Mouse (Mus musculus): Measurements from ENCODE around the gene Hoxc13. TPM values are rescaled to one million over a fixed set of nuclear protein-coding genes. Genes with fewer than 3 reads are reported as not detected.

The Hoxc13 gene
- polyA plus RNA-seq, 1 experiment: not detected

DNA sequence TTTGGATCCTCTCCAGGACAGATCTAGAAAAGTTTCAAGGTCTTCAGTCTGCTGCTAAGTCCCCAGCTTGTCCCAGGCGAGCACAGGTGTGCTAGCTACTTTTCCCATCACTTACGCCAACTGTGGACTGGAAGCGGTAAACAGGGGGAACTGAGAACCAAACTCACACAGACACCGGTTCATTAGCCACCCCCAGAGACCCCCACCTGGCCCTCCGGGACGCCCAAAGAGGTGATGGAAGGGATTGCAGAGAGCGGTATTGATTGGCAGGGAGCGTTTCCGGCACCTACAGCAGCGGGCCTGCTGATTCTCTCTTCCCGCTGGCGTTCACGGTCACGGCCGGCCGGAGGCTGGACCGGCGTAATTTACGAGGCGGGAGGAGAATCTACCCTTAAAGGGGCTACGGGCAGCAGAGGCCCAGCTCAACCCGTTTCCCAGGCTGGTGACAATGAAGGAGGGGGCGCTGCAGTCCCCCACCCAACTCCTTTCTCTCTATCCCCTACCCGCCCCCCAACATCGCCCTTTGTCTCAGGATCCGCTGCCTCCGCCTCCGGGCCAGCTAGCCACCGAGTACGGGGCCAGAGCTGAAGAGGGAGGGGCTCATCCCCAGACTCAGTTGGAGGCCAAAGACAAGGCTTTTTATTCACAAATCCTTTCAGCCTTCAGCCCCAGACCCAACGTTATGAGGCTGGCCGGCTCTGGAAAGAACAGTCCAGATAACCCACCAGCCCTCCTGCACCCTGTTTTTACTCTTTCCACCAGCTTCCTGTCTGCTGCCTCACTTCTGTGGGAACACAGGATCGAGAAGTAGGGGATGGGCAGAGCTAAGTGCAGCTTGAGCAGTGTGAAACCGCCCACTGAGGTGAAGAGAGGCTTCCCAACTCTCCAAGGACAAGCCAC lies 18.6 kb downstream of the Hoxc13 start:
- Histone ChIP-seq H3K27ac (ENCODE audit: insufficient read depth, low read length) (no peak overlapping the region), H3K4me3 (replicated peaks; ENCODE audit: insufficient read depth, low read depth, low read length) (no peak overlapping the region), H3K27me3 (ENCODE audit: control insufficient read depth, insufficient read depth, low read length) (peaks cover 7% of the 10 kb centered on the region; the same call in 1 of the 2 replicates), H3K4me1 (ENCODE audit: control insufficient read depth, insufficient read depth, low read length) (no peaks in the 10 kb centered on the region)
- TF ChIP-seq POLR2A (IDR thresholded peaks at IDR 0.05; ENCODE audit: borderline replicate concordance, insufficient read depth, low read length): no peak
- no peak for TF ChIP-seq CTCF (IDR thresholded peaks at IDR 0.05; ENCODE audit: borderline replicate concordance, insufficient read depth, low read depth, low read length)
- WGBS: 2% methylated on average over 34 of the region's 34 CpGs
- DNase-seq: no peak

DNA sequence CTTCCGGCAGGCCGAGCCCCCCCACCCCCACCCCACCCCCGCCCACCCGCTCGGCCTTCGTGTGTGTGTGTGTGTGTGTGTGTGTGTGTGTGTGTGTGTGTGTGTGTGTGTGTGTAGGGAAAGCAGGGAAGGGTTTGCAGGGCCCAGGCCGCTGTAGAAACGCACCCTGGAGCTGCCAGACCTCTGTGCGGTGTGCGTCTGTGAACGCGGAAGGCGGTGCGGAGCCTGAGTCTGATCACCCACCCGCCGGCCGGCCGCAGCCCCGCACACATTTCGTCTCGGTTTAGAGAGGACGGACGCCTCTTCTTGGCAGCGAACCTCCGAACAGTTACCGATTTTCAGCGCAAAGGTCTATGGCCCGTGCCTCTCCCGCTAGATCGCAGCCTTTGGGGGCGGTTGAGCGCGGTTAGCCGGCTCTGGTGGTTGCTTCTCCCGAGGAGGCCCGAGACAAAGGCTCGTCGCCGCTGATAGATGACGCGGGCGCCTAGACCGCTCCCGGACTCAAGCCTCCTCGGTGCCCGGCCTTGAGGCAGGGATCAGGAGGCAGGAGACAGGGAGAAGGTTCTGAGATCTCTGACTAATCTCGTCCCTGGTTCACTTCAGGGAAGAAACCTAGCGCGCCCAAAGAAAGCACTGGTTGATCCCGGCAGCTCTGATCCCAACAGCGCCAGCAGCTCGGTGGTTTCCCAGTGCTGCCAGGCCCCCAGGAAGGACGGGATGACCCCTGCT lies 22.0 kb downstream of the Hoxc13 start:
- no peak for TF ChIP-seq POLR2A (IDR thresholded peaks at IDR 0.05; ENCODE audit: borderline replicate concordance, insufficient read depth, low read length)
- no peak for TF ChIP-seq CTCF (IDR thresholded peaks at IDR 0.05; ENCODE audit: borderline replicate concordance, insufficient read depth, low read depth, low read length)
- Histone ChIP-seq H3K4me1 (ENCODE audit: control insufficient read depth, insufficient read depth, low read length) (no peaks in the 10 kb centered on the region), H3K4me3 (replicated peaks; ENCODE audit: insufficient read depth, low read depth, low read length) (no peak overlapping the region), H3K27ac (ENCODE audit: insufficient read depth, low read length) (no peak overlapping the region), H3K27me3 (ENCODE audit: control insufficient read depth, insufficient read depth, low read length) (peaks cover 4% of the 10 kb centered on the region; the same call in 1 of the 2 replicates)
- no peak for DNase-seq
- 1% methylated on average over 53 of the region's 53 CpGs for WGBS

DNA sequence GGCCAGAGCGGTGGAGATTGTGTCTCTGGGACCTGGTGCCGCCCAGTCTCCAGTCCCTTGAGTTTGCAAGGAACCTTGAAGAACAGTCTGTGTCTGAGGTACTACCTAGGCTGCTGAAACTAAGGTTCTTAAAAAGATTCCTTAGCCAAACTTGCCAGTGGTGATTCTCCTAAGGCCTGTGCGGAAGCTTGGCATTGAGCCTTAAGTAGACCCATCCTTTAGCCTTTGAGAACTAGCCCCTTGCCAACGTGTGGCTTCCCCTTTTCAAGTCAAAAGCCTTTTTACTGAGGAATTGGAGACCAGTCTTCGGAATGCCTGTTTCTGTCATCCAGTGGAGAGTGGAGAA lies 22.5 kb downstream of the Hoxc13 start:
- no peak for DNase-seq
- no peak overlapping the region for H3K27ac ChIP-seq (ENCODE audit: insufficient read depth, low read length)
- 5% methylated on average over 5 of the region's 5 CpGs for WGBS
- no peaks in the 10 kb centered on the region for H3K4me1 ChIP-seq (ENCODE audit: control insufficient read depth, insufficient read depth, low read length)
- H3K4me3 ChIP-seq (replicated peaks; ENCODE audit: insufficient read depth, low read depth, low read length): no peak overlapping the region
- H3K27me3 ChIP-seq (ENCODE audit: control insufficient read depth, insufficient read depth, low read length): peaks cover 5% of the 10 kb centered on the region; the same call in 1 of the 2 replicates
- TF ChIP-seq CTCF (IDR thresholded peaks at IDR 0.05; ENCODE audit: borderline replicate concordance, insufficient read depth, low read depth, low read length) (no peak), POLR2A (IDR thresholded peaks at IDR 0.05; ENCODE audit: borderline replicate concordance, insufficient read depth, low read length) (no peak)

DNA sequence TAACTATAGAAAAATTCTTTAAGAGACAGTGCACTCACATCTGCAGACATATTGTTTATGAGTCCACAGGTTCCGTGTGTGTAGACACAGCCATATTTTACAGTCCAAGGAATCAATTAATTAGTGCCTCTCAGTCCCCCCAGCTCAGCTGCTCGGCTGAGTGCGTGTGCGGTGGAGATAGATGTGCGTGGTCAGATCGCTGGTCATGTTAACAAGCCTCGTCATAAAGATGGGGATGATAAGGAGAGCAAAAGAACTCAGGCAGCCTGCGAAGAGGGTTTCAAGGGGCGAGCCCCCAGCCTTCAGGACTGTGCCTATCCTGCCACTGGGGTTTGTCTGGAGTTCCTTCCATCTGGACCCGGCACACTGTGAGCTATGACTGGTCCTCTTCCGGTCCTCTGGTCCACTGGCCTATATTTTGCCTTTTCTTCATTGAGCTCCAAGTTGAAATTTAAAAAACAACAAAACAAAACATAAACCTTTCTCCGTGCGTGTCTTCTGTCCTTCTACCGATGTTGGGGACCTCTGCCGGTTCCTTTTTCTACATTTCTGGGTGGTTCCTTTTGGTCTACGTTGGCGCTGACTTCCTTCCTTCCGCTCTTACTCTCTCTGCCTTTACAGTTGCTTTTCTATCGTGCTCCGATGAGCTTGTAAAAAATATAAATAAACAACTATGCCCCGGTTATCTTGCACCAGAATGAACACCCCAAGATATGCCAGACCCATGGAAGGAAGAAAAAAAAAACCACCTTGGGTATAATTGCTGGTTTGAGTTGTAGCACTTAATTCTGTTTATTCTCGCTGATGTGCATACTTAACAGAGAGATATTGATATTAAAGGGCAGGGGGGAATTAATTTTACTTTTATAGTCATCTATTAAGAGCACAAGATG lies 24.5 kb downstream of the Hoxc13 start:
- no peak for DNase-seq
- no peak for TF ChIP-seq CTCF (IDR thresholded peaks at IDR 0.05; ENCODE audit: borderline replicate concordance, insufficient read depth, low read depth, low read length)
- no peak for TF ChIP-seq POLR2A (IDR thresholded peaks at IDR 0.05; ENCODE audit: borderline replicate concordance, insufficient read depth, low read length)
- peaks cover 5% of the 10 kb centered on the region; the same call in 1 of the 2 replicates for H3K27me3 ChIP-seq (ENCODE audit: control insufficient read depth, insufficient read depth, low read length)

DNA sequence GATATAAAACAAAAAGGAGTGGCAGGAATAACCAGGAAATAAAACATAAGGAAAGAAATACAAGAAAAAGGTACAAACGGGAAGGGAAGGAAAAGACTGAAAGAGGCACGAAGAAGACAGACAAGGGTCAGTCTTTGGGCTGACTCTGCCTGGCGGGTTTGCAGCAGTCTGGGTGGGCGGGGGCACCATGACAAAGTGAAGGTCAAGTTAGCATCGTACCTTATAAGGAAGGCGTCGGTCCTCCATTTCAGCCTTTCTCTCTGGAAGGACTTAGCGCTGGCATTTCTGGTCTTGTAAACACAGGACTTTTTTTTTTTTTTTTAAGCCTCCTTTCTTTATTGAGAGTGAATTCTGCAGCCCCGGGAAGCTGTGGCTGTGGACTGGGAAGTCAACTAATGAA lies 26.4 kb downstream of the Hoxc13 start:
- H3K4me3 ChIP-seq (replicated peaks; ENCODE audit: insufficient read depth, low read depth, low read length): no peak overlapping the region
- H3K27ac ChIP-seq (ENCODE audit: insufficient read depth, low read length): no peak overlapping the region
- H3K27me3 ChIP-seq (ENCODE audit: control insufficient read depth, insufficient read depth, low read length): peaks cover 8% of the 10 kb centered on the region; the same call in 1 of the 2 replicates
- TF ChIP-seq CTCF (IDR thresholded peaks at IDR 0.05; ENCODE audit: borderline replicate concordance, insufficient read depth, low read depth, low read length) (no peak), POLR2A (IDR thresholded peaks at IDR 0.05; ENCODE audit: borderline replicate concordance, insufficient read depth, low read length) (no peak)
- 2% methylated on average over 9 of the region's 9 CpGs for WGBS
- no peaks in the 10 kb centered on the region for H3K4me1 ChIP-seq (ENCODE audit: control insufficient read depth, insufficient read depth, low read length)
- DNase-seq: no peak

More for the DNA sequence above, 24.5 kb downstream of the Hoxc13 start:
- Histone ChIP-seq H3K4me3 (replicated peaks; ENCODE audit: insufficient read depth, low read depth, low read length) (no peak overlapping the region), H3K4me1 (ENCODE audit: control insufficient read depth, insufficient read depth, low read length) (no peaks in the 10 kb centered on the region), H3K27ac (ENCODE audit: insufficient read depth, low read length) (no peak overlapping the region)
- 15% methylated on average over 22 of the region's 22 CpGs for WGBS

DNA sequence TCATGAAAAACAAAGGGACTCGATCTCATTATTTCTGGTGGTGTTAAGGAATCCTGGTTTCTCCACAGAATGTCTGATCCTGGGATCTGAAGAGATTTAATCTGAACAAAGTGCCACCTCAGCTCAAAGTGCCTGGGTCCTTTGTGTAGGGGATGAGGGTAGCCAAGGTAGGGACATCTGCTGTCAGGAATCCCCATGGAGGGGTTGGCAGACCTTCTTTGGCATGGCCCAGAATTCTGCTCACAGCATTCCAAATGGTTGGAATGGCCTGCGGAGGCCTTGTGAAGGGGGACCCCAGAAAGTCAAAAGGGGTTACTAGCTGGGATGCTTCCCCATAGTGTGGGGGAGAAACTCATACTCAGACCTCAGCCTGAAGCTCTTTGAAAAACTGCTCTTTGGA lies 27.9 kb downstream of the Hoxc13 start:
- no peak for DNase-seq
- Histone ChIP-seq H3K27ac (ENCODE audit: insufficient read depth, low read length) (no peak overlapping the region), H3K4me1 (ENCODE audit: control insufficient read depth, insufficient read depth, low read length) (no peaks in the 10 kb centered on the region), H3K27me3 (ENCODE audit: control insufficient read depth, insufficient read depth, low read length) (peaks cover 8% of the 10 kb centered on the region; the same call in 1 of the 2 replicates), H3K4me3 (replicated peaks; ENCODE audit: insufficient read depth, low read depth, low read length) (no peak overlapping the region)
- 13% methylated on average over 2 of the region's 2 CpGs for WGBS
- TF ChIP-seq CTCF (IDR thresholded peaks at IDR 0.05; ENCODE audit: borderline replicate concordance, insufficient read depth, low read depth, low read length) (no peak), POLR2A (IDR thresholded peaks at IDR 0.05; ENCODE audit: borderline replicate concordance, insufficient read depth, low read length) (no peak)

DNA sequence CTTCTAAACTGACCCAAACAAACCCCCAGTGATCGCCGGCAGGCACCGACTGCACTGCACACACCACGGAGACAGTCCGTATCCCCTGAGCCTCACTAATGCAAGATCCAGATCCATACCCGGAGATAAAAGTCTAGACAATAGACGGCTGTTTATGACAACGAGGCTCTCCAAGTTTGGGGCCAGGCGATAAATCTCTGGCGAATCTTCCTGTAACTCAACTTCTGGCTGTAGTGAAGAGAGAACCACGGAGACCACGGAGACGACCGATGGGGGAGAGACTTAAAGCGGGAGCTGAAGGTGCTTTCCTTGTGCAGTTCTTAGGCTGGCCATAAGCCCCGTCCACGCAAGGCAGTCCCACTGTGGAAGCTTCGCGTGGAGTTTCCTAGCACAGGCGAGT lies 28.8 kb downstream of the Hoxc13 start:
- WGBS: 3% methylated on average over 20 of the region's 20 CpGs
- no peak overlapping the region for H3K27ac ChIP-seq (ENCODE audit: insufficient read depth, low read length)
- no peak overlapping the region for H3K4me3 ChIP-seq (replicated peaks; ENCODE audit: insufficient read depth, low read depth, low read length)
- peaks cover 9% of the 10 kb centered on the region; the same call in 1 of the 2 replicates for H3K27me3 ChIP-seq (ENCODE audit: control insufficient read depth, insufficient read depth, low read length)
- no peak for TF ChIP-seq POLR2A (IDR thresholded peaks at IDR 0.05; ENCODE audit: borderline replicate concordance, insufficient read depth, low read length)
- no peak for TF ChIP-seq CTCF (IDR thresholded peaks at IDR 0.05; ENCODE audit: borderline replicate concordance, insufficient read depth, low read depth, low read length)
- H3K4me1 ChIP-seq (ENCODE audit: control insufficient read depth, insufficient read depth, low read length): no peaks in the 10 kb centered on the region
- no peak for DNase-seq

All from cerebellum, adult 2 months (tissue).